Mouse (Mus musculus): ENCODE data around the gene Bcl2l1. TPM values are rescaled to one million over a fixed set of nuclear protein-coding genes. Genes with fewer than 3 reads are reported as not detected.

The Bcl2l1 gene
- polyA plus RNA-seq, 1 experiment from 2014 or later = 99.7 TPM

DNA sequence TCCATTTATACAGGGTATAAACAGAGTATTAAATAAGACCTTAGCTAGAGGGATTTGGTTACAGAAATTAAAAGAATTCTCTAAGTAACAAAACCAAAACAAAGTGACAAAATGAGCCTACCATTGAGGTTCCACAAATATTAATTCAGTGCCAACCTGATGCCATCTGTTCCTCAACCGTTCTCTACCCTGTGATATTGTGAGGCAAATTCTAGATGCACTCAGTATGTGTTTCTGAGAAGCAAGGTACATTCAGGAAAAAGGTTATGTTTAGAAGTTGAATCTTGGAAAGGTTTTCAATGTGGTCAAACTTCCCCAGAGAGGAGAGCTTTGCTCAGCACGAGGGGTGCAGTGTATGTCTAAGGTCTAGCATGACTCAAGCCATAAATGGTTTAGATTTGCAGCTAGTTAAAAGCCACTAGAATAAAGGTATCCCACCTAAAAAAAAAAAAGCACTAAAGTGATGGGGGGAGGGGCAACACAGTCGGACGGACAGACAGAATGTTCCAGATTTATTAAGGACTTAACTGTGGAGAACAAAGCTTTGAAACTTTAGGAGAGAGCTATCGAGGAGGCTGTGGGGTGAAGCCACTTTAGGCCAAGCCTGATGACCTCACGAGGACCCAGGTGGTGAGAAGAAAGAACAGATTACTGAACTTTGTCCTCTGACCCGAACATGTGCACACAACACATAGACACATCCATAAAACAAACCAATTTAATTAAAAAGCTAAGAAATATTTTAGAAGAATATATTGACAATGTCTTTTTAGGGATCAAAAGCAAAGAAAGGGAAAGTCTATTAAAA is 31.4 kb downstream of the Bcl2l1 start:
- H3K4me2 ChIP-seq (replicated peaks) = no peak overlapping the region
- H3K4me1 ChIP-seq = peaks cover 12% of the 10 kb centered on the region
- H3K9ac ChIP-seq = no peak overlapping the region
- no peak overlapping the region for H3K27ac ChIP-seq (replicated peaks)
- H3K27me3 ChIP-seq = no peaks in the 10 kb centered on the region
- ATAC-seq (ENCODE audit: insufficient number of reproducible peaks, low FRiP score, low TSS enrichment, low read depth) = no peak
- H3K4me3 ChIP-seq (replicated peaks) = no peak overlapping the region
- H3K36me3 ChIP-seq = no peaks in the 10 kb centered on the region
- whole genome bisulfite sequencing = 69% methylated on average over 7 of the region's 7 CpGs
- H3K9me3 ChIP-seq (replicated peaks) = no peaks in the 10 kb centered on the region

DNA sequence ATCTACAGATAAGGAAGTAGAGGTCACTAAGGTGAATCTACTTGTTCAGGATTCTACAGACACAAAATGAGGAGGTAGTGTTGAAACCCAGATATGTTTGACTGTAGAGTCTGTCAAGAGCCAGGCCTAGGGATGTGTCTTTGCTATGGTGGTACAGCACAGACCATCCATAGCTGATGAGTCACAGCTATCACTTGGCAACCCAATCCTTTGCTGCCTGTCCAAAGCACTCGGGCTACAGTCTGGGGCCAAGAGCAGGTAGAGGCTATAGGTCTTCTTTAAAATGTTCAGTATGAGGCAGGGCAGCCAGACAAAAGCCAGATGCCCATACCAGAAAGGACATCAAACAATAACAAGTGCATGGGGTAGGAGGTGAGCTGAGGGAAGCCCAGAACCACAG is 33.9 kb downstream of the Bcl2l1 start:
- ATAC-seq (ENCODE audit: insufficient number of reproducible peaks, low FRiP score, low TSS enrichment, low read depth) = no peak
- Histone ChIP-seq H3K27me3 (no peaks in the 10 kb centered on the region), H3K27ac (replicated peaks) (no peak overlapping the region), H3K4me3 (replicated peaks) (no peak overlapping the region), H3K4me1 (peaks cover 5% of the 10 kb centered on the region; the same call in 1 of the 2 replicates), H3K4me2 (replicated peaks) (no peak overlapping the region), H3K9ac (no peak overlapping the region), H3K9me3 (replicated peaks) (no peaks in the 10 kb centered on the region), H3K36me3 (no peaks in the 10 kb centered on the region)
- WGBS = 94% methylated on average over 1 of the region's 1 CpGs

DNA sequence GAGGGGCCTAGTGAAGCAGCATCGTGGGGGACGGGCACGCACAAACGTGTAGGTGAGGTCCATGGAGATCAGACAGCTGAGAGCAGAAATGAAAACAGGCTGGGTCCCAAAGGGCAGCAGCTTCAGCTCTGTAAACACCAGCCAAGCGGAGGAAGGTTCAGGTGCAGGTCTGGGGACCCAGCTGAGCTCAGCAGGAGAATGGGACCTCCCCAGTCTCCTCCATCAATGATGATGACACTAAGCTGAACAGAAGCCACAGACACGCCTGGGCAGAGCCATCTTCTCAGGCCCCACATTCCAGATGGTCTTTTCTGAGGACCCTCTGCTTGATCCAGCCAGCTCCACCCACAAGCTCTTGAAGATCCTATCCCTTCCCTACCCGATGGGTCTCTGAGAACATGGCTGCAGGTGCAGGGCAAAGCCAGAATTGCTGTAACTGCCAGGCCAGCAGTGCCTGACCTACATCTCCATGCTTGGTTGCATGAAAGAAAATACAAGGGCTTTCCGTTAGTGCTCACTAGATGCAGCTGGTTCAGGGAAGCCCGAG is 37.2 kb downstream of the Bcl2l1 start:
- Histone ChIP-seq H3K27ac (replicated peaks) (no peak overlapping the region), H3K4me3 (replicated peaks) (no peak overlapping the region), H3K27me3 (no peaks in the 10 kb centered on the region), H3K36me3 (0 out of 2 replicates have a peak, but pooled peaks cover 4% of the 10 kb centered on the region), H3K4me2 (replicated peaks) (no peak overlapping the region), H3K4me1 (0 out of 2 replicates have a peak, but pooled peaks cover 5% of the 10 kb centered on the region), H3K9me3 (replicated peaks) (no peaks in the 10 kb centered on the region), H3K9ac (no peak overlapping the region)
- 60% methylated on average over 9 of the region's 9 CpGs for WGBS
- peak; percentile 54 for ATAC-seq (ENCODE audit: insufficient number of reproducible peaks, low FRiP score, low TSS enrichment, low read depth)

DNA sequence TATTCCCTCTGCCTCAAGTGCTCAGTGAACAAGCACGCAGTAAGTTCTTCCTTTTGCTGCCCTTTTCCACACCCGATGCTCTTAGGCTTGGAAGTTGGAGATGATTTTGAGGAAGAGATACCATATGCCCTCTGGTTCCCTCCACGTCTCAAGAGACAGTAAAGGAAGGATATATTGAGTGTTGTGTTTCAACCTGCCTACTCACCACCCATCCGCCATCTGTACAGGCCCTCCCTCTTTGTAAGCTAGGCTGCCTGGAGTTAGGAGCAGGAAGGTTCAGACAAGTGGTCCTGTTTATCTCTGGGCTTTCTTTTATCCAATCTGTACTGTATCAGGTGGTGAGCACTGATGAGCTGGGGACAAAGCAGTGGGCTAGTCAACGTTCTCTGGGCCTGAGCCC is 38.1 kb downstream of the Bcl2l1 start:
- Histone ChIP-seq H3K36me3 (0 out of 2 replicates have a peak, but pooled peaks cover 4% of the 10 kb centered on the region), H3K9me3 (replicated peaks) (no peaks in the 10 kb centered on the region), H3K27ac (replicated peaks) (no peak overlapping the region), H3K9ac (no peak overlapping the region), H3K4me1 (peaks cover 5% of the 10 kb centered on the region; the same call in 1 of the 2 replicates), H3K4me2 (replicated peaks) (no peak overlapping the region), H3K27me3 (no peaks in the 10 kb centered on the region), H3K4me3 (replicated peaks) (no peak overlapping the region)
- 72% methylated on average over 5 of the region's 5 CpGs for WGBS
- ATAC-seq (ENCODE audit: insufficient number of reproducible peaks, low FRiP score, low TSS enrichment, low read depth) = no peak

DNA sequence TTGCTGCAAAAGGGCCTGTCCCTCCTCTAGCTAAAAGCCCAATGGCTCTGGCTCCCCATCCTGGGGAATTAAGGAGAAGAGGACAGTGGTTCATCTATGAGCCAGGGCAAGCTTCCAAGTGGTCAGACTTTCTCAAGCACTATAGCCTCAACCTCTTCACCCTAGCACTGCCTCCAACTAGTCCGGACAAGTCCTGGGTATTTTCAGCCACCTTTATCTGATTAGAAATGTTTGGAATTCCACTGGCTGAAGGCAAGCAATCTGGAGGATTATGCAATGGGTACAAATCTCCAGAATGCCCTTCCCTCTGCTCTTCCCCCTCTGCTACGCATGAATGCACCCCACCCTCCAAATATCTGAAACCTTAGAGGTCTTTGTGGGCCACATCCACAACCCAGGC is 39.1 kb downstream of the Bcl2l1 start:
- ATAC-seq (ENCODE audit: insufficient number of reproducible peaks, low FRiP score, low TSS enrichment, low read depth) = no peak
- Histone ChIP-seq H3K4me3 (replicated peaks) (no peak overlapping the region), H3K4me2 (replicated peaks) (no peak overlapping the region), H3K27me3 (no peaks in the 10 kb centered on the region), H3K9ac (no peak overlapping the region), H3K4me1 (peaks cover 5% of the 10 kb centered on the region; the same call in 1 of the 2 replicates), H3K27ac (replicated peaks) (no peak overlapping the region), H3K9me3 (replicated peaks) (no peaks in the 10 kb centered on the region), H3K36me3 (0 out of 2 replicates have a peak, but pooled peaks cover 4% of the 10 kb centered on the region)
- WGBS = 43% methylated on average over 2 of the region's 2 CpGs

DNA sequence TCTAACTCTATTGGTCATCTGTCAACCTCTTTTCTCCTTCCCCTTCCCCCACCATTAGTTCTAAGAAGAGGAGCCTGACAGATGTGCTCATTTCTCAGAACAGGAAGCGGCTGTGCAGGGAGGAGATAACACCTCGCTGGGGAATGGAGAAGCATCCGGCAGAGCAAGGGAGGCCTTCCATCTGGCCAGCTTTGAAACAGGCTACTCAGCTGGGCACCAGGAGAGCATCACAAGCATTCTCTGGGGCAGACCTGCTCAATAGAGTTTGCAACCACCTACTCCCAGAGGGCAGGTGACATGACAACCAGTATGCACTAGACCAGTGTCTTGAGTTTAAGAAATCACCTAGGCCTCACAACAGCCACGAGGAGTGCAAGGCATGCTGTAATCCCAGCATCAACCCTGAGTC is 41.9 kb downstream of the Bcl2l1 start:
- WGBS = 42% methylated on average over 4 of the region's 4 CpGs
- Histone ChIP-seq H3K27ac (replicated peaks) (no peak overlapping the region), H3K36me3 (0 out of 2 replicates have a peak, but pooled peaks cover 4% of the 10 kb centered on the region), H3K27me3 (no peaks in the 10 kb centered on the region), H3K4me3 (replicated peaks) (no peak overlapping the region), H3K9ac (no peak overlapping the region), H3K4me2 (replicated peaks) (no peak overlapping the region), H3K4me1 (peaks cover 19% of the 10 kb centered on the region), H3K9me3 (replicated peaks) (no peaks in the 10 kb centered on the region)
- ATAC-seq (ENCODE audit: insufficient number of reproducible peaks, low FRiP score, low TSS enrichment, low read depth) = no peak

DNA sequence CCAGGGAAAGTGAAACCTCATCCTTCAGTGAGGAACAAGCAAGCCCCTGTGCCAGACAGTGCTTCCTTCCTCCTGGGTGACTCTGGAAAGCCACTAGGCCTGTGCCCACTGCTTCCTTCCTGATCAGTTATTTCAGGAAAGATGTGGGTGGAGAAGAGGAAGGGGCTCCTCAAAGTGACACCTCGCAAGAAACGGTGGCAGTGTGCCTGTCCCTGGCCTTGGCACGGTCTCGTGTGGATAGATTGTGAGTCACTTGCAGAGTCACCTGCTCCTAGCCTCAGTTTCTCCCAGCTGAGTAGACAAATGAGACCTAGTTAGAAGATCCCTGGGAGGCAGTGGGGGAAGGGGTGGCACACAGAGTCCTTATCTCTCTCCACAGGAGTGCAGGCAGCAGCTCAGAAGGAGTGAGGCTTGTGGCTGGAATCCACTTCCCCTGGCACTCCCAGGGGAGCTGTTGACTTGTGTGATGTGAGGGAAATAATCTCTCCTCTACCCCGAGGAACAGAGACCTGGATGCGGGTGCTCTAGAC is 42.6 kb downstream of the Bcl2l1 start:
- no peak overlapping the region for H3K4me3 ChIP-seq (replicated peaks)
- no peaks in the 10 kb centered on the region for H3K27me3 ChIP-seq
- H3K4me2 ChIP-seq (replicated peaks) = no peak overlapping the region
- no peak overlapping the region for H3K9ac ChIP-seq
- 0 out of 2 replicates have a peak, but pooled peaks cover 4% of the 10 kb centered on the region for H3K36me3 ChIP-seq
- peak overlapping the region; percentile 17 for H3K27ac ChIP-seq (replicated peaks)
- no peak for ATAC-seq (ENCODE audit: insufficient number of reproducible peaks, low FRiP score, low TSS enrichment, low read depth)
- no peaks in the 10 kb centered on the region for H3K9me3 ChIP-seq (replicated peaks)
- 59% methylated on average over 6 of the region's 6 CpGs for WGBS
- peaks cover 14% of the 10 kb centered on the region for H3K4me1 ChIP-seq

DNA sequence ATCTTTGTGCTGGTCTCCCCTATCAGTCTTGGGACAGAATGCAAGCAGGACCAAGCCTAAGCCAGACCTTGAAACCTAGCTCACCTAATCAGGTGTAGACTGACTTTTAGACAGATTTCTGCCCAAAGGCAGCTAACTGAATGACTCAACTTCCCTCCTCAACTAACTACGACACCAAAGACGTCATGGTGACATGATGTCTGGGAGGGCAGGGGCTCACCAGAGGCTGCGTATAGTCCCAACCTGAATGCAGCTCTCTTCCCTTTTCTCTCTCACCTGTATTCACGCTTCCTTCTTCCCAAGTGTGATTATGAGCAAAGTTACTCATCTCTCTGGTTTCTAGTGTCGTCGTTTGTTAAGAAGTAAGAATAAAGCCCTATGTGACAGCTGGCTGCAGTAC is 44.0 kb downstream of the Bcl2l1 start:
- WGBS = 83% methylated on average over 6 of the region's 6 CpGs
- peaks cover 14% of the 10 kb centered on the region for H3K4me1 ChIP-seq
- no peak for ATAC-seq (ENCODE audit: insufficient number of reproducible peaks, low FRiP score, low TSS enrichment, low read depth)

DNA sequence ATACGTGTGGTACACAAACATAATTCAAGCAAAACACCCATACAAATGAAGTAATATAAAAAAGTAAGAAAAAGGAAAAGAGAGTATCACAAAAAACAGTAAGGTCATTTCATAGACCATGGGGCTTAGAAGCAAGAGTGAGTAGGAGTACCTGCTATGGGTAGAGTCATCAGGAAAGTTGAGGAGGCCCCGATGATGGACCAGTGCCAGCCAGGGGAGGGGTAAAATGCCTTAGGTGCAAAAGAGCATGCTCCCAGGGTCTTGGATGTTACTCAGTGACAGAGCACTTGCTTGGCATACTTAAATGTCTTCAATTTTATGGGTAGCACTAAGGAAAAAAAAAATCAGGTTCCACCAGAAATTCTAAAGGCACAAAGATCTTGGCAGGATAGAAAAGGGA is 44.4 kb downstream of the Bcl2l1 start:
- no peak overlapping the region for H3K4me2 ChIP-seq (replicated peaks)
- H3K4me3 ChIP-seq (replicated peaks) = no peak overlapping the region
- WGBS = 89% methylated on average over 2 of the region's 2 CpGs
- no peak overlapping the region for H3K9ac ChIP-seq
- H3K4me1 ChIP-seq = peaks cover 14% of the 10 kb centered on the region
- no peaks in the 10 kb centered on the region for H3K27me3 ChIP-seq
- H3K27ac ChIP-seq (replicated peaks) = no peak overlapping the region
- no peaks in the 10 kb centered on the region for H3K9me3 ChIP-seq (replicated peaks)
- ATAC-seq (ENCODE audit: insufficient number of reproducible peaks, low FRiP score, low TSS enrichment, low read depth) = no peak
- H3K36me3 ChIP-seq = 0 out of 2 replicates have a peak, but pooled peaks cover 8% of the 10 kb centered on the region

More for the DNA sequence above, 44.0 kb downstream of the Bcl2l1 start:
- H3K9me3 ChIP-seq (replicated peaks) = no peaks in the 10 kb centered on the region
- H3K9ac ChIP-seq = no peak overlapping the region
- H3K4me3 ChIP-seq (replicated peaks) = no peak overlapping the region
- H3K4me2 ChIP-seq (replicated peaks) = no peak overlapping the region
- H3K27ac ChIP-seq (replicated peaks) = no peak overlapping the region
- 0 out of 2 replicates have a peak, but pooled peaks cover 4% of the 10 kb centered on the region for H3K36me3 ChIP-seq
- no peaks in the 10 kb centered on the region for H3K27me3 ChIP-seq

DNA sequence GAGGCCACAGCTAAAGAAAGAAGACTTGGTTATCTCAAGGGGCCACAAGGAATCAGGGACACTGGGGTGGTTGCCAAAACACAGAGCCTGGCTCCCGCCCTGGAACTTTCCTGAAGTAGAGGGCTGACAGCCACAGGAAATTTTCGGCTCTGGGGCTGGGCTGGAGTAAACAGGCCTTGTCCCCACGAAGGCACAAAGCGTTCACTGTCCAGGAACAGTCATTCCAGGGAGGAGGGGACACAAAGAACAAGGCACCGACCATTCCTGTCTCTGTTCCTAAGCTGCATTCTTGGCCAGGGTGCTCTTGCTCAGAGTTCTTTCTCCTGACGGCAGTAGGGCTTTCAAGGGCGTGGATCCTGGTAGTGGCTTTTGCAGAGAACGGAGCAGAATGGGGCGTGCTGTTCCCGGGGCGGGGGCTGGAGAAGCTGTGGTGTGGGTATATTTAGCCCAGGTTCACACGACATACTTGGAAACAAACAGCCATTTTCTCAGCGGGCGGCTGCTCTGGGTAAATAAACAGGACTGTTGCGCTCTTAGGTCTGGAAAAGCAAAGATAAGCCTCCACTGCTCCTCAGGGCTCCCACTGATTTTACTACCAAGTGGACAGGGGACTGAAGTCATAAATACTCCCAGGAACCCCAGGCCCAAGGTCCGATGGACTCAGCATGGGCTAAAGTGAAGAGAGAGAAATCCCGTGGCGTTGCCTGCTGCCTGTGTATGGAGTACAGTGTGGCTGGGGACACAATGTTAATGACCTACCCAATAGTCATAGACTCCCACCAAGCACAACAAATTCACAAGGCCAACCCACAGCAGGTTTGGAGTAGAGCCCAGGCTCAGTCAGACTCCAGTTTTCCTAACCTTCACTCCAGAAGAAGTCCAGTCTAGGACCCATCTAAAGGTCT is 45.8 kb downstream of the Bcl2l1 start:
- H3K27me3 ChIP-seq = no peaks in the 10 kb centered on the region
- H3K27ac ChIP-seq (replicated peaks) = peak overlapping the region; percentile 85
- ATAC-seq (ENCODE audit: insufficient number of reproducible peaks, low FRiP score, low TSS enrichment, low read depth) = peak; percentile 49
- WGBS = 42% methylated on average over 18 of the region's 18 CpGs
- peaks cover 22% of the 10 kb centered on the region for H3K36me3 ChIP-seq
- H3K9ac ChIP-seq = no peak overlapping the region
- no peaks in the 10 kb centered on the region for H3K9me3 ChIP-seq (replicated peaks)
- no peak overlapping the region for H3K4me3 ChIP-seq (replicated peaks)
- H3K4me1 ChIP-seq = peaks cover 22% of the 10 kb centered on the region
- 0 out of 2 replicates have a peak overlapping the region, but pooled peaks have one; percentile 5 for H3K4me2 ChIP-seq (replicated peaks)

DNA sequence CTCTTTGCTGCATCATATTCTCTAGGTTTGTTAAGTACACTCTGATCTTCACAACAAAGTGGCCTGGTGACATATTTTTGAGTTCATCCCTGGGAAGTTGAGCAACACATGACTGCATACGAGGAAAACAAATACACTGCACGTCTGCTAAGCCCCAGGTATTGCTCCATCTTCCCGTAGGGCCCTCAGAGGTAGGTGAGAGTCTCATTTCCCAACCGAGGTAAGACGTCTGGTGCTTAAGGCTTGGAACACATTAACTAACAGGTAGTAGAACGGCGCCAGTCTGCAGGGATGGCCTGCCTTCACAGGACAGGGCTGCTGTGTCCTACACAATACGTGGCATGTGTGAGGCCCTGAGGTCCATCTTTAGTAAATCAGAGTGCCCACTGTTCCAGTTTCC is 46.9 kb downstream of the Bcl2l1 start:
- Histone ChIP-seq H3K4me2 (replicated peaks) (no peak overlapping the region), H3K27me3 (no peaks in the 10 kb centered on the region), H3K4me3 (replicated peaks) (no peak overlapping the region), H3K4me1 (peaks cover 22% of the 10 kb centered on the region), H3K36me3 (peaks cover 28% of the 10 kb centered on the region), H3K9ac (no peak overlapping the region), H3K27ac (replicated peaks) (peak overlapping the region; percentile 85), H3K9me3 (replicated peaks) (no peaks in the 10 kb centered on the region)
- no peak for ATAC-seq (ENCODE audit: insufficient number of reproducible peaks, low FRiP score, low TSS enrichment, low read depth)
- 89% methylated on average over 8 of the region's 8 CpGs for WGBS
